Comparison of ENCODE assay signal across 15 mouse cellular contexts in the genomic region with DNA sequence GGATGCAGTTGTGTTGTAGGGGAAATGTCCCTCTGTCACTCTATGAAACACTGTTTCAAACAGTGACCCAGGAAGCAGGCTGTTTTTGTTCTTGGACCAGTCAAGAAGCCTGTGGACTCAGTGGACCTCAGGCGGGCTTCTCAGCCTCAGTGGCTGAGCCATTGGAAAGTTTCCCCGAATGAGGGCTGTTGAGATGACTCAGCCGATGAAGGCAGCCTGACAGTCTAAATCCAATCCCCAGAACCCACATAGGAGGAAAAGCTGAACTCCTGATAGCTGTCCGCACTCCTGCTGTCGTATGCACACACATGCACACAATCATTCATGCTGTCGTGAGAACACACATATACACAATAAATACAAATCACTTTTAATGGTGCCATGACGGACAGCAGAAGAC.
"Had no signal": no experiment of that assay in that cellular context is flagged by ENCODE, and none has a peak within 500 bp of the region (broad histone marks: within the 10 kb centered on the region; RNA-seq: fewer than 3 reads in every experiment).

No protein-coding gene starts in this region.

- ATAC-seq: liver, embryonic 12.5 days had no signal

- H3K4me3 ChIP-seq: limb, embryonic 15.5 days; liver, embryonic 12.5 days; myocyte; neural tube, embryonic 15.5 days; stomach, embryonic 15.5 days had no signal

- H3K36me3 ChIP-seq: limb, embryonic 15.5 days; liver, embryonic 12.5 days; neural tube, embryonic 15.5 days; stomach, embryonic 15.5 days had no signal

- H3K9me3 ChIP-seq: limb, embryonic 15.5 days; liver, embryonic 12.5 days; neural tube, embryonic 15.5 days; stomach, embryonic 15.5 days had no signal

- H3K9ac ChIP-seq: limb, embryonic 15.5 days; liver, embryonic 12.5 days; lung, embryonic 14.5 days; neural tube, embryonic 15.5 days; stomach, embryonic 15.5 days had no signal

- H3K27ac ChIP-seq: kidney, postnatal 0 days; limb, embryonic 15.5 days; liver, embryonic 12.5 days; neural tube, embryonic 15.5 days; stomach, embryonic 15.5 days had no signal

- H3K27me3 ChIP-seq: liver, embryonic 12.5 days; neural tube, embryonic 15.5 days; stomach, embryonic 15.5 days had no signal

- DNase-seq: kidney, adult 11 months; kidney, adult 9 months; kidney, postnatal 36 days; lung, embryonic 14.5 days; lung, postnatal 10 days; lung, postnatal 4 days; thymus, adult 2 months; thymus, postnatal 25 days had no signal

- H3K4me2 ChIP-seq: limb, embryonic 15.5 days; liver, embryonic 12.5 days; lung, embryonic 14.5 days; midbrain, embryonic 11.5 days; neural tube, embryonic 15.5 days; stomach, embryonic 15.5 days had no signal
